Mouse (Mus musculus) layer of hippocampus, adult 9-10 months (tissue): ENCODE data around the gene Tmem119.
"Not testable (repeated sequence)": the region's sequence is repeated elsewhere in the genome, so short reads cannot be mapped to it uniquely, and the experiment has no call there.

Experiments used
- DNase-seq: peaks from one replicate; pipeline ENCODE4 v3.0.0; 2022; ENCODE audit warnings: low spot score

Gene Tmem119

DNA sequence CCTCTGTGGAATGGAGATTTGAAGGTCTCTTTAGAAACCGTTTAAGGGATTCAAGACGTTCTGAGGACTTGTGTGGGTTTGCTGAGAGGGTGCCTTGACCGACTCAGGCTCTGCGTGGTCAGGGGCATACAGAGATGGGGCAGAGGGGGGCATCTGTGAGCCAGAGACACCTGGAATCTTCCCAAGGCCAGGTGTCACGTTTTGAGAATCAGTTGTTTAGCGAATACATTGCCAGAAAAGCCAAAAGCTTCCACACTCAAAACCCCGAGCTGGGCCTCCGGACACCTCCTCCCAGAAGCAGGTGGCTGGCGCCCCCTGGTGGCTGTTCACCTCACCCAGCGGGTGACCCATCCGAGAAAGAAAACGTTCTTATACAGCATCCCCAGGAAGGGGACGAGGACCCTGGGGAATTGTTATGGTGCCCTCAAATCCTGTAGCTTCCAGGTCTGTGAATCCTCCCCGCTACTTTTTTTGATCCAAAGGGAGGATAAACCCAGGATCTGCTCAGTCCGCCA is 15.4 kb upstream of the Tmem119 start:
- DNase-seq: no peak

DNA sequence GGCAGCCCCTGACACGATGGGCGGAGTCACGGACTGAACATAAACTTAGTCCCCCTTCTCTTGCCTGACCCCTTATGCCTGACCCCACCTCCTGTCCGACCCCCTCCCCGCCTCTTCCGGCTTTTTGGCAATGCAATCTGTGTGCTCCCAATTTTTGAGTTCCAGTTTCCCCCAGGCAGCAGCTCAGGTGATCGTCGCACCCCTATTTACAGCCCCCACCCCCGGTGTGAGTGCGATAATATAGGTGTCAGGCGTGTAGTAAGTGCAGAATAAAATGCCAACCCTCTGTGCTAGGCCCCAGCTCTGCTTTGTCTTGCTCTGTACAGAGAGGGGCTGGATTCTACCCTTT is 14.7 kb upstream of the Tmem119 start:
- DNase-seq: no peak

GRCm38 (mm10) chr5:113814111-113815040 is 14.1 kb upstream of the Tmem119 start:
- DNase-seq: no peak

DNA sequence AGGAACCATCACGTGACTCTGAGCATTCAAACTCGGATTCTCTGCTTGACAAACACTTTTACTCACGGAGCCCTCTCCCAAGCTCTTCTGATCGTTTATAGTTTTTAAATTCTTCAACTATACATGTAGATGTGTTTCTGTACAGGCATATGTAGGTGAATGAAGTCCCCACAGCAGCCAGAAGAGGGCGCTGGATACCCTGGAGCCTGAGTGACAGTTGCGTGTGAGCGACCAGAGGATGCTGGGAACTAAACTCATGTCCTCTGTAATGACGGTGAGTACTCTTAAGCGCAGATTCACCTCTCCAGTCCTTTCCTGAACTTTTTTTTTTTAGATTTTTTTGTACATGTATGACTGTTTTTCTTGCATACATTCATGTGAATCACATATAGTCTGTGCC is 13.3 kb upstream of the Tmem119 start:
- DNase-seq: no peak

- no peak for DNase-seq
Observed at GRCm38 (mm10) chr5:113812638-113813037, 12.3 kb upstream of the Tmem119 start.

DNA sequence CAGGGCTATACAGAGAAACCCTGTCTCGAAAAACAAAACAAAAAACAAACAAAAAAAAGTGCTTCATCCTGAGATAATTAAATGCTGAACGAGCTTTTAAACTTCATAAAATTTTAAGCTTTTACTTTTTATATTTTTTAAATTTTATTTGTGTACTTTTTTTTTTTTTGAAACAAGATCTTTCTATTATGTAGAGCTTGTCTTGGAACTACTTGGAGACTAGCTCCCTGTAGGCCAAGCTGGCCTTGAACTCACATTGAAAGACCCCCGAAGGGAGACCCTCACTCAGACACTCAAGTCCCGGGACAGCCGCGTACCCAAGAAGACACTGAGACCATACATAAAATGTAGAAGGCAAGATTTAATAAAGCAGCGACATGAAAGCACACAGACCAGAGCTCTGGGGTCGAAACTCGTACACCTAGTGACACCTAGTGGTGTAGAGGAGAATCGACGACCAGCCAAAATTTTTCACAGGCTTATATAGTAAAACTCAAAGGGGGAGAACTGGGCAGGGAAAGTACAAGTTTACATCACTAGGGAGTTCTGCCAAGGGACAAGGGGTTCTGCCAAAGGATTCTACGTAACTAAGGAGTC is 11.6 kb upstream of the Tmem119 start:
- DNase-seq: not testable (repeated sequence)

- no peak for DNase-seq
Observed at GRCm38 (mm10) chr5:113810111-113810510, 9.8 kb upstream of the Tmem119 start.

GRCm38 (mm10) chr5:113808177-113808576 is 7.9 kb upstream of the Tmem119 start:
- no peak for DNase-seq

DNA sequence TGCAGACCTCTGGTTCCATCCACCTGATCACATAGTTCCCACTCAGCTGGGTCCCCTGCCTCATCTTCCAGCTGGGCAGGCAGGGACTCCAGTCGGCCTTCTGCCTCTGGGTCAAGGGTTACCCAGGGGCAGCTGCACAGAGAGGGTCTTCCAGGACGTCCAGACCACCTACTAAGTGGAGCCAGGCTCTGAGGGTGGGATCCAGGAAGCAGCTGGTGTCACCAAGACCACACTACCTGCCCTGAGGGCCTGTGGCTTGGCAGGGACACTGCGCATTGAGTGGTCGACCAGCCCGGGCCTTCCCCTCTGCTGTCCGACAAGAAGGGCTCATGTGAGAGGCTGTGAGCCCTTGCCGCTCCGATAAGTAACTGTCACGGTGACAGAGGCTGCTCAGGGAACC is 7.4 kb upstream of the Tmem119 start:
- DNase-seq: no peak

- no peak for DNase-seq
Observed at GRCm38 (mm10) chr5:113806414-113806813, 6.1 kb upstream of the Tmem119 start.

GRCm38 (mm10) chr5:113805301-113805700 is 5.0 kb upstream of the Tmem119 start:
- no peak for DNase-seq

DNA sequence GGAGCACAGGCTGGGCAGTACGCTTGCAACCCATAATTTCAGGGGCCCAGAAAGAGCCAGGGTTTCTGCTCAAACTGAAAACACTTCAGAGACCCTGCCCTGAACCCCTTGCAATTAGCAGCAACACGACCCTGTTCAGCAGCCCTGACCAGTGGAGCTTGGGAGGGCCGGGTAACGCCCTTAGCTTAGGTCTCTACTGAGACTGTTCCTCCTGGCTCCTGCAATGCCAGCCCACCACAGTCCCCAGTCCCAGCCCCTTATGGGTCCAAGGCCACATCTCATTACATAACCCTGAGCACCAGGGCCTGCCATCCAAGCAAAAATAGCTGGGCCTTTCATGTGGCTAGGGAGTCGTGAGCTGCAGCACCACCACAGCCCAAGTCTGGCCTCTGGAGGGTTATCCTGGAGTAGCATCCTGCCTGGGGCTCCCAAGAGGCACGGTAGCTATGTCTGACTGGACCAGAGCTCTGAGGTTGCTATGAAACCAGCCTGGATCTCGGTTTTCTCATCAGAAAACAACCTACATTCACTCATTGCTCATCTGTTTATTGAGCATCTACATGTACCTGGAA is 4.2 kb upstream of the Tmem119 start:
- no peak for DNase-seq

GRCm38 (mm10) chr5:113799691-113800090 is 625 bp downstream of the Tmem119 start:
- DNase-seq: no peak

DNA sequence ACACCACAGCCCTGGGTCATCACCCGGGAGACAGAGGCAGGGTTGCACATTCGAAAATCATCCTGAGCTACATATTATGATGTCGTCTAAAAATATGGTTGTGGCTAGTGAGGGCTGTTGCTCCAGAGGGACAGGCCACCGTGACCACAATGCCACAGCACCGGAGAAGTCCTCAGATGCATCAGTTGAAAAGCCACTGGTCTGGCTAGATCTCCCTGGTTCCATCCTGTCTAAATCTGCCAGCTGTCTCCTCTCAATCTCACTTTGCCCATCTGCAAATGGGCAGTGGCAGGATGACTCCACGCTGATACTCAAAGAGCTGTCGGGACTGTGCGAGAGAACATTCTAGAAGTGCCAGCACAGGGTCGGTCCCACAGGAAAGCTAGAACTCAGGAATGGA is 1.8 kb downstream of the Tmem119 start:
- DNase-seq: no peak

GRCm38 (mm10) chr5:113797149-113797882 is 3.0 kb downstream of the Tmem119 start:
- no peak for DNase-seq

- no peak for DNase-seq
Observed at GRCm38 (mm10) chr5:113796401-113797148, 3.7 kb downstream of the Tmem119 start.

- DNase-seq: no peak
Observed at GRCm38 (mm10) chr5:113791197-113792095, 8.9 kb downstream of the Tmem119 start.

GRCm38 (mm10) chr5:113790453-113791196 is 9.7 kb downstream of the Tmem119 start:
- no peak for DNase-seq

DNA sequence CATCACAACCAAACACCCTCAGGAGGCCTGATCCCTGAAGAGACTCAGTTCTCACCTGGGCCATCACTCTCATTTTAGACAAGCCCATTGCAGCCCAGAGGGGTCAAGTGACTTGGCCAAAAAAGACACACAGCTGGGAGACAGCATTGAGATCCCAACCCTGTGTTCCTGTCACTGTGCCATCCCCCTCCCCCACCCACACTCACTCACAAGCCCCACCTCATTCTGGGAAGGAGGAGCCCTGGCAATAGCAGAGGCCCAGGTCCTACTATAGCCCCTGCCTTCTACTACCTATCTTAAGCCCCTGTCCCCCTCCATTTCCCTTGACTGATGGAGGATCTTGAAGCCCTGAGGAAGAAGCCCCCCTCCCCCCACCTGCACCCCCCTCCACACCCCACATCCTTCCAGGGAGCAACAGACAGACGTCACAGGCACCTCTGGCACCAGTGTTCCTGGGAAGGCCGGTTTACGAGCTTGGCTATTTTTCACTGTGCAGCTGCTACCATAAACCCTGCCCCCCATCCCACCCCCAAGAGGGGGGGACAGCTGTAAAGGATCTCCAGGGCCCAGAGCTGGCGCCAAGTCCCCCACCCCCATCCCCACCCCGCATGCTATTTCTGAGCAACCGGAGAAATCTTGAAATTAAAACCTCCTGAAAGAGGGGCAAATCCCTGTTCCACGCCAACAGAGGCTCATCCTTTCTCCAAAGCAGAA is 11.1 kb downstream of the Tmem119 start:
- DNase-seq: no peak
